Mouse (Mus musculus) stomach, postnatal 0 days (tissue): Measurements from ENCODE around the gene Srprb.

Source experiments
- CTCF ChIP-seq: IDR thresholded peaks from 2 replicates; pipeline ENCODE4 v1.5.1; 2016; ENCODE audit warnings: antibody characterized with exemption, low read depth, mild to moderate bottlenecking, moderate library complexity
- EP300 ChIP-seq: optimal IDR thresholded peaks from 2 replicates; pipeline ENCODE3; 2016; ENCODE audit warnings: antibody characterized with exemption

GRCm38 (mm10) chr9:103180303-103180702 lies 21.6 kb downstream of the Srprb start:
- TF ChIP-seq EP300 (no peak), CTCF (no peak)
